Mouse (Mus musculus) heart, embryonic 16.5 days (tissue): ENCODE results near the gene Suz12. TPM values are rescaled to one million over a fixed set of nuclear protein-coding genes. Genes with fewer than 3 reads are reported as not detected.
"Not testable (repeated sequence)": the region's sequence is repeated elsewhere in the genome, so short reads cannot be mapped to it uniquely, and the experiment has no call there.

Source experiments
- ATAC-seq: fragments of 200-750 bp; cut with Nextera tagmentation; replicated peaks from 2 replicates; pipeline ENCODE4 v1.8.0; 2017; ENCODE audit warnings: moderate number of reproducible peaks; ENCODE audit not compliant: insufficient read depth, low FRiP score; ENCODE audit errors: extremely low read depth
- H3K27ac ChIP-seq: fragments of 300-500 bp; sonication (generic); 2 replicates; pipeline ENCODE4 v1.5.1; 2014; ENCODE audit warnings: mild to moderate bottlenecking, low read length, control low read depth, moderate library complexity
- H3K27me3 ChIP-seq: fragments of 300-500 bp; sonication (generic); 2 replicates; pipeline ENCODE4 v1.6.1; 2014; ENCODE audit warnings: low read length, mixed read lengths; ENCODE audit not compliant: control insufficient read depth, insufficient read depth
- H3K36me3 ChIP-seq: fragments of 300-500 bp; sonication (generic); 2 replicates; pipeline ENCODE4 v1.6.1; 2014; ENCODE audit not compliant: control insufficient read depth, insufficient read depth
- H3K4me1 ChIP-seq: fragments of 300-500 bp; sonication (generic); 2 replicates; pipeline ENCODE4 v1.6.1; 2014; ENCODE audit warnings: low read length, mixed read lengths; ENCODE audit not compliant: control insufficient read depth, insufficient read depth
- H3K4me2 ChIP-seq: fragments of 300-500 bp; sonication (generic); 2 replicates; pipeline ENCODE4 v1.6.1; 2014; ENCODE audit warnings: low read depth, mild to moderate bottlenecking, control low read depth, low read length
- H3K4me3 ChIP-seq: fragments of 300-500 bp; sonication (generic); 2 replicates; pipeline ENCODE4 v1.5.1; 2014; ENCODE audit warnings: mild to moderate bottlenecking, control low read depth, low read length
- H3K9ac ChIP-seq: fragments of 300-500 bp; sonication (generic); 2 replicates; pipeline ENCODE4 v1.6.1; 2014; ENCODE audit warnings: low read length, control low read depth
- H3K9me3 ChIP-seq: fragments of 300-500 bp; sonication (generic); replicated peaks from 2 replicates; pipeline ENCODE4 v1.6.1; 2016; ENCODE audit warnings: low read length; ENCODE audit not compliant: control insufficient read depth
- WGBS: fragments of 180-500 bp; shearing (Covaris S2); extraction: QIAGEN DNeasy Blood & Tissue Kit; methylation state at CpG from one replicate; pipeline ENCODE4 v1.1.7; 2014; 5-methylcytosine and 5-hydroxymethylcytosine counted together
- polyA plus RNA-seq: library from polyadenylated mRNA; unstranded; fragments of >200 nt; fragmentation: Nextera tagmentation; extraction: Ambion mirVana; gene quantifications from 2 replicates; pipeline ENCODE4 v1.2.1, GENCODE M21; 2015

Suz12 gene
- polyA plus RNA-seq, 1 experiment from 2014 or later = 13.9 TPM

GRCm38 (mm10) chr11:79965896-79966295 is 27.0 kb upstream of the Suz12 start:
- H3K36me3 ChIP-seq = no peaks in the 10 kb centered on the region
- peaks cover 10% of the 10 kb centered on the region for H3K4me1 ChIP-seq
- H3K27me3 ChIP-seq = no peaks in the 10 kb centered on the region
- WGBS = 51% methylated on average over 8 of the region's 8 CpGs
- H3K27ac ChIP-seq = no peak overlapping the region
- no peak overlapping the region for H3K4me2 ChIP-seq
- H3K9me3 ChIP-seq = no peaks in the 10 kb centered on the region
- H3K4me3 ChIP-seq = no peak overlapping the region
- no peak for ATAC-seq
- no peak overlapping the region for H3K9ac ChIP-seq

GRCm38 (mm10) chr11:79967752-79968151 is 25.2 kb upstream of the Suz12 start:
- 73% methylated on average over 10 of the region's 10 CpGs for WGBS
- no peak overlapping the region for H3K9ac ChIP-seq
- peaks cover 4% of the 10 kb centered on the region; the same call in 1 of the 2 replicates for H3K4me1 ChIP-seq
- H3K9me3 ChIP-seq = no peaks in the 10 kb centered on the region
- H3K27me3 ChIP-seq = peaks cover 2% of the 10 kb centered on the region; the same call in 1 of the 2 replicates
- no peak overlapping the region for H3K4me2 ChIP-seq
- H3K36me3 ChIP-seq = no peaks in the 10 kb centered on the region
- H3K27ac ChIP-seq = no peak overlapping the region
- ATAC-seq = no peak
- H3K4me3 ChIP-seq = no peak overlapping the region

- ATAC-seq = no peak
- H3K4me3 ChIP-seq = peak overlapping the region; percentile 59
- no peaks in the 10 kb centered on the region for H3K36me3 ChIP-seq
- H3K27ac ChIP-seq = no peak overlapping the region
- no peak overlapping the region for H3K9ac ChIP-seq
- peak overlapping the region; percentile 84 for H3K4me2 ChIP-seq
- no peaks in the 10 kb centered on the region for H3K9me3 ChIP-seq
- peaks cover 6% of the 10 kb centered on the region for H3K4me1 ChIP-seq
- H3K27me3 ChIP-seq = peaks cover 10% of the 10 kb centered on the region; the same call in 1 of the 2 replicates
- WGBS = 18% methylated on average over 8 of the region's 8 CpGs
Measured at GRCm38 (mm10) chr11:79973133-79973532, 19.8 kb upstream of the Suz12 start.

- H3K27ac ChIP-seq = no peak overlapping the region
- ATAC-seq = peak; percentile 28; the same call in 1 of the 2 replicates
- H3K9ac ChIP-seq = peak overlapping the region; percentile 62
- peak overlapping the region; percentile 59 for H3K4me3 ChIP-seq
- H3K36me3 ChIP-seq = no peaks in the 10 kb centered on the region
- peaks cover 6% of the 10 kb centered on the region for H3K4me1 ChIP-seq
- H3K9me3 ChIP-seq = no peaks in the 10 kb centered on the region
- WGBS = under 1% methylated on average over 41 of the region's 41 CpGs
- peaks cover 10% of the 10 kb centered on the region; the same call in 1 of the 2 replicates for H3K27me3 ChIP-seq
- peak overlapping the region; percentile 84 for H3K4me2 ChIP-seq
Measured at GRCm38 (mm10) chr11:79973626-79974476, 19.1 kb upstream of the Suz12 start.

- peaks cover 6% of the 10 kb centered on the region for H3K4me1 ChIP-seq
- H3K4me3 ChIP-seq = no peak overlapping the region
- no peak for ATAC-seq
- no peak overlapping the region for H3K9ac ChIP-seq
- H3K9me3 ChIP-seq = no peaks in the 10 kb centered on the region
- no peak overlapping the region for H3K27ac ChIP-seq
- H3K36me3 ChIP-seq = no peaks in the 10 kb centered on the region
- no peak overlapping the region for H3K4me2 ChIP-seq
- peaks cover 10% of the 10 kb centered on the region; the same call in 1 of the 2 replicates for H3K27me3 ChIP-seq
- 75% methylated on average over 2 of the region's 2 CpGs for WGBS
Measured at GRCm38 (mm10) chr11:79975377-79975776, 17.5 kb upstream of the Suz12 start.

GRCm38 (mm10) chr11:79976222-79976621 is 16.7 kb upstream of the Suz12 start:
- no peak for ATAC-seq
- no peak overlapping the region for H3K9ac ChIP-seq
- no peak overlapping the region for H3K27ac ChIP-seq
- H3K9me3 ChIP-seq = no peaks in the 10 kb centered on the region
- H3K4me1 ChIP-seq = peaks cover 6% of the 10 kb centered on the region
- 91% methylated on average over 1 of the region's 1 CpGs for WGBS
- no peak overlapping the region for H3K4me2 ChIP-seq
- H3K27me3 ChIP-seq = peaks cover 10% of the 10 kb centered on the region; the same call in 1 of the 2 replicates
- no peaks in the 10 kb centered on the region for H3K36me3 ChIP-seq
- no peak overlapping the region for H3K4me3 ChIP-seq

GRCm38 (mm10) chr11:79976645-79977044 is 16.3 kb upstream of the Suz12 start:
- not testable (repeated sequence) for H3K9ac ChIP-seq, H3K4me2 ChIP-seq, H3K4me1 ChIP-seq, H3K36me3 ChIP-seq, H3K27me3 ChIP-seq, H3K27ac ChIP-seq, H3K4me3 ChIP-seq, ATAC-seq, H3K9me3 ChIP-seq
- 82% methylated on average over 6 of the region's 6 CpGs for WGBS

GRCm38 (mm10) chr11:79977061-79977460 is 15.8 kb upstream of the Suz12 start:
- 92% methylated on average over 14 of the region's 14 CpGs for WGBS
- not testable (repeated sequence) for H3K4me3 ChIP-seq, ATAC-seq, H3K9me3 ChIP-seq, H3K4me2 ChIP-seq, H3K36me3 ChIP-seq, H3K27ac ChIP-seq, H3K27me3 ChIP-seq, H3K9ac ChIP-seq, H3K4me1 ChIP-seq

GRCm38 (mm10) chr11:79977747-79978146 is 15.2 kb upstream of the Suz12 start:
- H3K9me3 ChIP-seq, H3K4me2 ChIP-seq, H3K27ac ChIP-seq, H3K4me3 ChIP-seq, H3K27me3 ChIP-seq, H3K9ac ChIP-seq, H3K4me1 ChIP-seq, ATAC-seq, H3K36me3 ChIP-seq: not testable (repeated sequence)
- WGBS = 64% methylated on average over 3 of the region's 4 CpGs
